14 mouse cellular contexts compared by ENCODE assay signal in genomic region chr3:55741428-55741827, GRCm38 (mm10). TPM values are rescaled to one million over a fixed set of nuclear protein-coding genes. Genes with fewer than 3 reads are reported as not detected.
DNase-seq lines count a peak whose midpoint lies in the region; ATAC-seq lines count a peak whose summit lies in the region.
"Had no signal": no experiment of that assay in that cellular context is flagged by ENCODE, and none has a peak within 500 bp of the region (broad histone marks: within the 10 kb centered on the region; RNA-seq: fewer than 3 reads in every experiment).

No protein-coding gene starts in this region.

- DNase-seq in MN1 (ENCODE audit: low spot score) = peak; percentile 65
- peak; percentile 24 for DNase-seq in brain, adult 2 months (ENCODE audit: low read depth, low spot score)
- DNase-seq in hindbrain, embryonic 11.5 days (ENCODE audit: low spot score) = no peak
- no peak for DNase-seq in adrenal gland, postnatal 4 days (ENCODE audit: low spot score in 2 of 2)
- DNase-seq in B cell, adult 2 months = no peak
- no peak for DNase-seq in layer of hippocampus, adult 9-10 months (ENCODE audit: low spot score)
- DNase-seq: cerebellum, adult 18-20 months; gastrocnemius, adult 2 months; kidney, adult 9 months; liver, postnatal 0 days; lung, postnatal 4 days had no signal

- H3K36me3 ChIP-seq in hindbrain, embryonic 11.5 days (ENCODE audit: control insufficient read depth, insufficient read depth, low read length) = no peaks in the 10 kb centered on the region
- no peaks in the 10 kb centered on the region for H3K36me3 ChIP-seq in midbrain, embryonic 13.5 days
- H3K36me3 ChIP-seq: heart, embryonic 13.5 days had no signal

- H3K27ac ChIP-seq in hindbrain, embryonic 11.5 days (ENCODE audit: low read depth, low read length) = peak overlapping the region; percentile 58
- H3K27ac ChIP-seq in midbrain, embryonic 13.5 days = peak overlapping the region; percentile 91
- H3K27ac ChIP-seq: gastrocnemius, adult 2 months; heart, embryonic 13.5 days had no signal

- ATAC-seq in hindbrain, embryonic 11.5 days (ENCODE audit: low FRiP score) = no peak
- ATAC-seq in midbrain, embryonic 13.5 days = peak; percentile 87
- ATAC-seq: liver, postnatal 0 days had no signal

- no peaks in the 10 kb centered on the region for H3K27me3 ChIP-seq in hindbrain, embryonic 11.5 days (ENCODE audit: control insufficient read depth, insufficient read depth, low read length)
- H3K27me3 ChIP-seq in midbrain, embryonic 13.5 days = no peaks in the 10 kb centered on the region
- H3K27me3 ChIP-seq: heart, embryonic 13.5 days had no signal

- no peak overlapping the region for H3K9ac ChIP-seq in hindbrain, embryonic 11.5 days (ENCODE audit: low read depth, low read length)
- no peak overlapping the region for H3K9ac ChIP-seq in midbrain, embryonic 13.5 days (replicated peaks)
- H3K9ac ChIP-seq: heart, embryonic 13.5 days; liver, postnatal 0 days had no signal

- H3K4me2 ChIP-seq in hindbrain, embryonic 11.5 days (replicated peaks; ENCODE audit: low read depth, low read length) = no peak overlapping the region
- H3K4me2 ChIP-seq in midbrain, embryonic 13.5 days (replicated peaks) = peak overlapping the region; percentile 28
- H3K4me2 ChIP-seq: heart, embryonic 13.5 days had no signal

- no peaks in the 10 kb centered on the region for H3K4me1 ChIP-seq in hindbrain, embryonic 11.5 days (replicated peaks; ENCODE audit: control insufficient read depth, insufficient read depth, low read length)
- peaks cover 45% of the 10 kb centered on the region for H3K4me1 ChIP-seq in midbrain, embryonic 13.5 days (replicated peaks)

- 65% methylated on average over 6 of the region's 6 CpGs for WGBS in hindbrain, embryonic 11.5 days
- 11% methylated on average over 6 of the region's 6 CpGs for WGBS in midbrain, embryonic 13.5 days

- no peaks in the 10 kb centered on the region for H3K9me3 ChIP-seq in hindbrain, embryonic 11.5 days (ENCODE audit: control insufficient read depth, low read length)
- no peaks in the 10 kb centered on the region for H3K9me3 ChIP-seq in midbrain, embryonic 13.5 days
- H3K9me3 ChIP-seq: heart, embryonic 13.5 days had no signal

- H3K4me3 ChIP-seq in hindbrain, embryonic 11.5 days (ENCODE audit: low read depth, low read length) = no peak overlapping the region
- H3K4me3 ChIP-seq in midbrain, embryonic 13.5 days (replicated peaks) = no peak overlapping the region
- H3K4me3 ChIP-seq: erythroblast, embryonic 14.5 days; gastrocnemius, adult 2 months; heart, embryonic 13.5 days had no signal

RNA-seq across cellular contexts. Expression of gene Mab21l1, which starts 40.9 kb away (rescaled TPM):
- 68.1 and 68.5 TPM in 2 replicates for polyA plus RNA-seq in hindbrain, embryonic 11.5 days (2014; fragmentation: Nextera tagmentation; extraction: Ambion mirVana)
- 157 and 181 TPM in 2 replicates for polyA plus RNA-seq in midbrain, embryonic 13.5 days (2015; fragmentation: Nextera tagmentation; extraction: Ambion mirVana)
- 1 to 10 TPM; 4.2 to 4.4 TPM for total RNA-seq in adrenal gland, postnatal 4 days (2021)
- polyA plus RNA-seq: erythroblast, embryonic 14.5 days; liver, postnatal 0 days had no signal

Comparison
In these comparisons a context has a peak if more than half of its experiments do, and no peak if none do; other contexts are left out.
1. DNase-seq: peak in MN1 (single experiment) and brain, adult 2 months (single experiment); none in hindbrain, embryonic 11.5 days (single experiment), adrenal gland, postnatal 4 days (0 of 2), B cell, adult 2 months (0 of 2) and layer of hippocampus, adult 9-10 months (single experiment).